Mouse (Mus musculus) hindbrain, embryonic 13.5 days (tissue): ENCODE measurements around the gene Nfix. TPM values are rescaled to one million over a fixed set of nuclear protein-coding genes. Genes with fewer than 3 reads are reported as not detected.
"Not testable (repeated sequence)": the region's sequence is repeated elsewhere in the genome, so short reads cannot be mapped to it uniquely, and the experiment has no call there.

Experiments
- ATAC-seq: fragments of 200-750 bp; cut with Nextera tagmentation; 2 replicates; pipeline ENCODE4 v1.8.0; 2017; ENCODE audit warnings: moderate TSS enrichment; ENCODE audit not compliant: low FRiP score
- H3K27ac ChIP-seq: fragments of 300-500 bp; sonication (generic); 2 replicates; pipeline ENCODE4 v1.5.1; 2015; ENCODE audit warnings: inconsistent platforms, mild to moderate bottlenecking, moderate library complexity
- H3K27me3 ChIP-seq: fragments of 300-500 bp; sonication (generic); 2 replicates; pipeline ENCODE4 v1.6.1; 2015; ENCODE audit warnings: mild to moderate bottlenecking, inconsistent platforms
- H3K36me3 ChIP-seq: fragments of 300-500 bp; sonication (generic); 2 replicates; pipeline ENCODE4 v1.6.1; 2015; ENCODE audit warnings: mild to moderate bottlenecking, inconsistent platforms
- H3K4me1 ChIP-seq: fragments of 300-500 bp; sonication (generic); replicated peaks from 2 replicates; pipeline ENCODE4 v1.6.1; 2015; ENCODE audit warnings: inconsistent platforms
- H3K4me2 ChIP-seq: fragments of 300-500 bp; sonication (generic); 2 replicates; pipeline ENCODE4 v1.6.1; 2015; ENCODE audit warnings: inconsistent platforms, mild to moderate bottlenecking, moderate library complexity
- H3K4me3 ChIP-seq: fragments of 300-500 bp; sonication (generic); 2 replicates; pipeline ENCODE4 v1.5.1; 2015; ENCODE audit warnings: mild to moderate bottlenecking, inconsistent platforms
- H3K9ac ChIP-seq: fragments of 300-500 bp; sonication (generic); 2 replicates; pipeline ENCODE4 v1.6.1; 2015; ENCODE audit warnings: mild to moderate bottlenecking, inconsistent platforms
- H3K9me3 ChIP-seq: fragments of 300-500 bp; sonication (generic); 2 replicates; pipeline ENCODE4 v1.6.1; 2016; ENCODE audit warnings: inconsistent platforms
- WGBS: fragments of 180-500 bp; shearing (Covaris S2); methylation state at CpG from one replicate; pipeline ENCODE4 v1.1.7; 2015; 5-methylcytosine and 5-hydroxymethylcytosine counted together
- polyA plus RNA-seq: library from polyadenylated mRNA; unstranded; fragments of >200 nt; fragmentation: Nextera tagmentation; extraction: Ambion mirVana; gene quantifications from 2 replicates; pipeline ENCODE4 v1.2.1, GENCODE M21; 2015

Nfix gene
- polyA plus RNA-seq, 1 experiment from 2014 or later = 44.1 TPM

- Histone ChIP-seq H3K9me3 (no peaks in the 10 kb centered on the region), H3K27ac (peak overlapping the region; percentile 89), H3K4me2 (peak overlapping the region; percentile 95), H3K4me1 (peaks cover 56% of the 10 kb centered on the region), H3K9ac (peak overlapping the region; percentile 99), H3K36me3 (peaks cover 17% of the 10 kb centered on the region), H3K4me3 (peak overlapping the region; percentile 100), H3K27me3 (no peaks in the 10 kb centered on the region)
- peak; percentile 22; the same call in 1 of the 2 replicates for ATAC-seq
- WGBS = under 1% methylated on average over 56 of the region's 62 CpGs
These were observed 113.0 kb downstream of the Nfix start for GRCm38 (mm10) chr8:84687003-84687704.

DNA sequence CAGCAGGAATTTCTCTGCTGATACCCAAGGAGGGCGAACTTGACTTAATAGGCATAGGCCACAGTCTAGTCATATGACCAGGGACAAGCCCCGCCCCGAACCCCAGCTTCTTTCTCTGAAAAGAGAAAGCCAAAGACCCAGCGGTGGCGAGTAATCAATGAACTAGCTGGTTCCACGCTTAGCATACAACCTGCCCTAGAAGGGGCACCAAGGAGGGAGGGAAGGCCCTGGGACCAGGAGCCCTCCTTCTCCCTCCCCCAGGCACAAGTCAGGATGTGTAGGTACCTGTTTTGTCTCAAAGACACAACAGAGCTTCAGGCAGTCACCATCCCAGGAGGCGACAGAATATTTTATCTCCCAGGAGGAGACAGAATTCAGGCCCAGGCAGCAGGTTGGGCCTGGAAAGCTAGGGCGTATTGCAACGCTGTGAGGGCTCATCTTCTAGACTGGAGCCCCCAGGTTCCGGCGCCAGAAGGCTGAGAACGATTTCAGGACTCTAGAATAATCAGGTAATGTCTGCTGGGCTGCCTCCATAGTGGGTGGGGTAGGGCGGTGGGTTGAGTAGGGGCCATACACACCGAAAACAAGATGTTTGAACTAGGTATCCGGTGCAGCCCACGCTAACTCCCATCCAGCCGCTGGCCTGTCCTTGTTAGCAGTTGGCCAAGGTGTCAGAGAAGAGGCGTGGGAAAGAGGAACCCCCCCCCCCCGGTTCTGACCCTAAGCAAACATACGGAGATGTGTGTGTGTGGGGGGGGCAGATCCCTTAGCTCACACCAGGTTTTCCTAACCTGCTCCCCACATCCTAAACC is 113.7 kb downstream of the Nfix start, which contains the start of gene Trmt1:
Gene Trmt1 (plus strand): TSS at position 117 of the 812 bp plus-strand sequence.
- H3K36me3 ChIP-seq = peaks cover 15% of the 10 kb centered on the region
- H3K4me1 ChIP-seq = peaks cover 57% of the 10 kb centered on the region
- H3K27ac ChIP-seq = peak within 1 kb of the TSS; percentile 89
- H3K4me3 ChIP-seq = peak within 1 kb of the TSS; percentile 100
- peak within 1 kb of the TSS; percentile 99 for H3K9ac ChIP-seq
- H3K27me3 ChIP-seq = no peaks in the 10 kb centered on the region
- peak within 1 kb of the TSS; percentile 95 for H3K4me2 ChIP-seq
- 6% methylated on average over 20 of the region's 20 CpGs for WGBS
- ATAC-seq = no peak
- H3K9me3 ChIP-seq = no peaks in the 10 kb centered on the region

DNA sequence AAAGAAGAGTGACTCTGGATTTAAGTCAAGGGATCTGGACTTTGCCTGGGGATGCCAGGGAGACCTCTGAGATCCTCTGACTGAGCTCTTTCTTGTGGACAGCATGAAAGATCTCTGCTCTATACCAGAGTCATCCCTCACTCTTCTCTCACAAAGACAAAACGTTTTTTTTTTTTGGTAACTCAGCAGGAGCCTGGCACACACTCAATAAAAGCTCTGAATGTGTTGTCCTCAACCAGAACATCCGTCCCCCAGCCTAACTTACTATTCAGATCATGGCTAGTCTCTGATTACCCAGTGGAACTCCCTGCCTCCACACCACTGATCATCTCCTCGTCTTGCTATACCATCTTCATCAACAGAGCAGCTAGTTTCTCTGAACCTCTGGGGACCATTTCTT is 115.6 kb downstream of the Nfix start:
- Histone ChIP-seq H3K4me1 (peaks cover 52% of the 10 kb centered on the region), H3K27ac (peak overlapping the region; percentile 35), H3K4me2 (no peak overlapping the region), H3K36me3 (peaks cover 11% of the 10 kb centered on the region), H3K9ac (no peak overlapping the region), H3K9me3 (no peaks in the 10 kb centered on the region), H3K27me3 (no peaks in the 10 kb centered on the region), H3K4me3 (no peak overlapping the region)
- WGBS = 24% methylated on average over 3 of the region's 3 CpGs
- no peak for ATAC-seq

GRCm38 (mm10) chr8:84682257-84682656 is 117.9 kb downstream of the Nfix start:
- no peak overlapping the region for H3K4me2 ChIP-seq
- no peak overlapping the region for H3K4me3 ChIP-seq
- H3K36me3 ChIP-seq = peaks cover 13% of the 10 kb centered on the region
- no peaks in the 10 kb centered on the region for H3K27me3 ChIP-seq
- 0 out of 2 replicates have a peak overlapping the region, but pooled peaks have one; percentile 13 for H3K9ac ChIP-seq
- ATAC-seq = no peak
- H3K9me3 ChIP-seq = no peaks in the 10 kb centered on the region
- H3K27ac ChIP-seq = no peak overlapping the region
- H3K4me1 ChIP-seq = peaks cover 42% of the 10 kb centered on the region
- 93% methylated on average over 2 of the region's 2 CpGs for WGBS

DNA sequence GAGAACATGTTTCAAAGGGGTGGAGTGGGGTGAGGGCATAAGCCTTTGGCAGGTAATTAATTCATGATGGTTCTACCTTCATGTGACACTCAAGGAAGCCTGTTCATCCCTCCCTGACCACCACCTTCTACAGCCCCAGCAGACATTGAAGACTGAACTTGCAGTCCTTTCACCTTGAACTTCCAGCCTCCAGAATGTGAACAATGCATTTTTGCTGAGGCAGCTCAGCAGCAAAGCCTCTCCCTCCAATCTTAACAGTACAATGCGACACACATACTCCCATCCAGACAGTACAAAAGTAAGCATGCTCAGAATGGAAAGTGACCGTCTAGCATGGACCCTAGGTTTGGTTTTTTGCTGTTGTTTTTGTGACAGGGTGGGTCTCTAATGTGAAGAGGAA is 118.7 kb downstream of the Nfix start:
- H3K36me3 ChIP-seq = peaks cover 20% of the 10 kb centered on the region
- no peak for ATAC-seq
- H3K4me2 ChIP-seq = no peak overlapping the region
- no peak overlapping the region for H3K9ac ChIP-seq
- no peaks in the 10 kb centered on the region for H3K27me3 ChIP-seq
- 89% methylated on average over 2 of the region's 2 CpGs for WGBS
- no peak overlapping the region for H3K27ac ChIP-seq
- H3K4me1 ChIP-seq = peaks cover 37% of the 10 kb centered on the region
- no peaks in the 10 kb centered on the region for H3K9me3 ChIP-seq
- H3K4me3 ChIP-seq = no peak overlapping the region

- Histone ChIP-seq H3K4me1 (0 out of 2 replicates have a peak, but pooled peaks cover 6% of the 10 kb centered on the region), H3K27ac (no peak overlapping the region), H3K4me2 (no peak overlapping the region), H3K9ac (no peak overlapping the region), H3K9me3 (no peaks in the 10 kb centered on the region), H3K27me3 (no peaks in the 10 kb centered on the region), H3K4me3 (no peak overlapping the region), H3K36me3 (peaks cover 51% of the 10 kb centered on the region)
- 93% methylated on average over 5 of the region's 5 CpGs for WGBS
- ATAC-seq = no peak
These were observed 122.8 kb downstream of the Nfix start for GRCm38 (mm10) chr8:84677305-84677704.

DNA sequence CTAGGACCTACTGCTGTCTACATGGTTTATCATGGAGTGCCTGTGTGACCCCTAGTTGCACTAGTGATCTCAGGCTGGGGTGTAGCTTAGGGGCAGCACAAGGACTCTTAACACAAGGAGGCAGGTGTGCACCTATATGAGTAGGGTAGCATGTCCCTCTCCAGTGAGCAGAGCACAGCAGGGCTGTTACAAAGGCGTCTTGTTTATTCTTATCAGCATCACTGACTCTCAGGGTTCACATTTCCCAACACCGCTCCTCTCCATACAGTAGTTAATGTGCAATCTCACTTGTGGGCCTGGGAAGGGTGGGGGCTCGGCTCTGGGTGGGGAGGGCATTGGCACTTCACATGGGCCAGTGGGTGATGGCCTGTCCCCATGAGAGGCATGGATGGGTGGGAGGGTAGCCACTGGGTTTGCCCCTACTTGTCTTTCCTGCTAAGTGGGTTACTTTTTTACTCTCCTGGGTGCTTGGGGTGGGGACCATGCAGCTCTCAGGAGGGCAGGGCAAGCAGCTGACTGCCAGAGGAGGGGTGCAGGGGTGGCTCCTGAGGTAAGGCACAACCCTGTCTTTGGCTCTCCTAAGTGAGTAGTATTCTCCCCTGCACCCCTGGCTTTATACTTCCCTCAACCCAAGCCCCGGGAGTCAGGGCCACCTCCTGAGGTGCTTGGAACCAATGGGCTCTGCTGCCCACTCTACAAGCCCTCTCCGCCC is 129.7 kb downstream of the Nfix start:
- not testable (repeated sequence) for H3K27ac ChIP-seq, H3K4me2 ChIP-seq, H3K27me3 ChIP-seq, H3K4me3 ChIP-seq, H3K9me3 ChIP-seq, H3K9ac ChIP-seq
- peaks cover 16% of the 10 kb centered on the region for H3K4me1 ChIP-seq
- 0 out of 2 replicates have a peak, but pooled peaks have one; percentile 8 for ATAC-seq
- 92% methylated on average over 5 of the region's 5 CpGs for WGBS
- peaks cover 63% of the 10 kb centered on the region for H3K36me3 ChIP-seq

DNA sequence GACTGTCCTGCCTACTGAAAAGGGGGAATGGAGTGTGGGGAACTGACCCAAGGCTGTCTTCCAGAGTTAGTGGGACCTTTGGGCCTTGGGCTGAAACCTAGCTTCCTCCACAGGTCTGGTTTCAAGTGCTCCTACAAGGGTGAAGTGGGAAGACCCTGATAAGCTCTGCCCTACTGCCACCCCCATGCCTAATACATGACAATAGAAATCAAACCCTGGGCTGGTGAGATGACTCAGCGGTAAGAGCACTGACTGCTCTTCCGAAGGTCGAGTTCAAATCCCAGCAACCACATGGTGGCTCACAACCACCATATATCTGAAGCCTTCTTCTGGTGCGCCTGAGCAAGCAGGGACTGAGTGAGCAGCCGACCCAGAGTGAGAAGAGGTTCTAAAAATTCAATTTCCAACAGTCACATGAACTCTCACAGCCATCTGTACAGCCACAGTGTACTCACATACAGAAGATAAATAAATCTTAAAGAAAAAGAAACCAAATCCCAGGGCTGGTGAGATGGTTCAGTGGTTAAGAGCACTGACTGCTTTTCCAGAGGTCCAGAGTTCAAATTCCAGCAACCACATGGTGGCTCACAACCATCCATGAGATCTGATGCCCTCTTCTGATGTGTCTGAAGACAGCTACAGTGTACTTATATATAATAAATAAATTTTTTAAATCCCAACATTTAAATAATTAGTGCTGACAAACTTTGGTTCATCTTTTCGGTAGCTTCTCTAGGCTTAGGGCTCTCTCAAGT is 131.2 kb downstream of the Nfix start:
- no peak overlapping the region for H3K4me3 ChIP-seq
- H3K9me3 ChIP-seq = no peaks in the 10 kb centered on the region
- ATAC-seq = no peak
- peaks cover 18% of the 10 kb centered on the region for H3K4me1 ChIP-seq
- H3K4me2 ChIP-seq = no peak overlapping the region
- no peaks in the 10 kb centered on the region for H3K27me3 ChIP-seq
- H3K36me3 ChIP-seq = peaks cover 48% of the 10 kb centered on the region
- H3K27ac ChIP-seq = no peak overlapping the region
- 85% methylated on average over 6 of the region's 6 CpGs for WGBS
- no peak overlapping the region for H3K9ac ChIP-seq

DNA sequence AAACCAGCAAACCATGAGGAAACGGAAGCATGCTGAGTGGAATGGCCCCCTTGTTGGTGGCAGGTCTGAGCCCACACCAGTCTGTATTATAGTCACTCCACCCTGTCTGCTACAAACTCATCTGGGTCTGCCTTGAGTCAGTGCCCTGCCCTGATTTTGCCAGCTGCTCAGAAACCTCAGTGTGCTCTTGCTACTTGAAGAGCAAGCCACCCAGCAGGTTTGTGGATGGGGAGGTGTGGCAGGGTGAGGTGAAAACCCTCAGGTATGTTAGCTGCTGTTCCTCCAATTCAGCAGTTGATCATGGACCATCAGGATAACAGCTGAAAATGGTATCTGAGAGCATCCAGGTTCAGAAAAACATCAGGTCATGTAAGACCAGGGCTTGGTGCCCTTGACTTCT is 132.1 kb downstream of the Nfix start:
- peaks cover 43% of the 10 kb centered on the region for H3K36me3 ChIP-seq
- no peaks in the 10 kb centered on the region for H3K9me3 ChIP-seq
- no peak overlapping the region for H3K9ac ChIP-seq
- no peak overlapping the region for H3K4me2 ChIP-seq
- no peak for ATAC-seq
- no peak overlapping the region for H3K4me3 ChIP-seq
- peaks cover 23% of the 10 kb centered on the region for H3K4me1 ChIP-seq
- no peaks in the 10 kb centered on the region for H3K27me3 ChIP-seq
- WGBS = 90% methylated on average over 1 of the region's 1 CpGs
- H3K27ac ChIP-seq = no peak overlapping the region

DNA sequence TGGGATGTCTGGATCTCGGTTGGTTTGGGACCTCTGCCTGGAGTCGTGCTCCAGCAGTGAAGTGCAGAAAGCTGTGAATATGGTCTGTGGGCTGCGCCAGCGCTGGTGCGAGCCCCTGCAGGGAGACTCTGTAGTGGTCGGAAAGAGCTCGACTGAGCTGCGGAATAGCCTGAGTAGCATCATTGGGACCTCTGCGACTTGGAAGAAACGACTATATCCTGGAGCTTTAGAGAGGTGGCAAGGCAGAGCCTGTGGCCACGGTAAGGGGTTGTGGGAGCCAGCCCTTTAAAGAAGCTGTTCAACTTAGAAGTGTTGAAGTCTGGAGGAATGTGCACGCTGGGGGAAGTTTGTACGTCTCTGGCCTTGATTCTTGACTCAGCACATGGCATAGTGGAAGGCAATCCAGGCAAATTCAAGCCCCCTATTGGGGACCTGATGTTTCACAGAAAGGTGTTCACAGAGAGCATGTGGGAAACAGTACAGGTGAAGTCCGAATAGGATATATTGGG is 134.7 kb downstream of the Nfix start:
- ATAC-seq = no peak; the same call in 1 of the 2 replicates
- peak overlapping the region; percentile 69 for H3K4me3 ChIP-seq
- H3K27ac ChIP-seq = peak overlapping the region; percentile 88
- peak overlapping the region; percentile 81 for H3K9ac ChIP-seq
- 3% methylated on average over 14 of the region's 14 CpGs for WGBS
- H3K4me2 ChIP-seq = peak overlapping the region; percentile 90
- H3K27me3 ChIP-seq = no peaks in the 10 kb centered on the region
- H3K4me1 ChIP-seq = peaks cover 43% of the 10 kb centered on the region
- peaks cover 18% of the 10 kb centered on the region for H3K36me3 ChIP-seq
- H3K9me3 ChIP-seq = no peaks in the 10 kb centered on the region

DNA sequence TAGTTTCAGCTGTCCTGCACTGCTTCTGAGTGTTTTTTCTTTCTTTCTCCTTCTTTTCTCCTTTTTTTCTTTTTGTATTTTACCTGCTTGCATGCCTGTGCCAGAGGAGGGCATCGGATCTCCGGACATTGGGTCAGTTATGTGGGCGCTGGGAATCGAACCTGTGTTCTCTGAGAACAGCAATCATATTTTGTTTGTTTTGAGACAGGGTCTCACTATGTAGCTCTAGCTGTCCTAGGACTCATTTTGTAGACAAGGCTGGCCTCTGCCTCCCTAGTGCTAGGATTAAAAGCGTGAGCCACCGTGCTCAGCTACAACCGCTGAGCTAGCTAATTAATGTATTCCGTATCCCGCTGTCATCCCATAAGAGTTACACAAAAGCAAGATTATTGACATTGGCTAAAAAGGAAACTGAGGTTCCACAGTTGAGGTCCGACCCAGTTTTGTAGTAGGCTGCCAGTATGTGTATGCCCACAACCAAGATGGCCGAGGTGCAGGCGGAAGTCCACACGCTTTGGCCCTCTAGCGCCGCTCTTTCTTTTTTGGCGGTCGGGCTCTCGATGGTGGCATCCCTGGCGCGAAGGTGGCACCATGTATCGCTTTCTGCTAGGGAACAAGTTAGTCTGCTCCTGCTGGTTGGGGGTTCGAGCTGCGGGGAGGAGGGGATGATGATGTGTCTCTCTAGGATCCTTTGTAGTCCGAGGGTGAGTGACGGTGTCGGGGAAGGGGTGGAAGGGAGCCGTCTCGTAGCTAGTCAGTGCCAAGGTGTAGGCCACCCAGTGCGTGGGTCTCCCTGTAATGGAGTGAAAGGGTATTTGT is 135.4 kb downstream of the Nfix start:
- no peaks in the 10 kb centered on the region for H3K9me3 ChIP-seq
- peak overlapping the region; percentile 81 for H3K9ac ChIP-seq
- peak overlapping the region; percentile 69 for H3K4me3 ChIP-seq
- H3K4me1 ChIP-seq = peaks cover 50% of the 10 kb centered on the region
- under 1% methylated on average over 29 of the region's 29 CpGs for WGBS
- H3K4me2 ChIP-seq = peak overlapping the region; percentile 90
- no peaks in the 10 kb centered on the region for H3K27me3 ChIP-seq
- H3K27ac ChIP-seq = peak overlapping the region; percentile 88
- H3K36me3 ChIP-seq = peaks cover 14% of the 10 kb centered on the region
- peak; percentile 57 for ATAC-seq
